Mouse (Mus musculus) frontal cortex, postnatal 25 days (tissue): ENCODE measurements around the gene Aoah.

Source experiments
- DNase-seq, 2 experiments: peaks; one replicate each; pipeline ENCODE4 v3.0.0; 2022; ENCODE audit warnings: low spot score in 2 of 2

Gene Aoah

GRCm38 (mm10) chr13:20793901-20794300, at the start of gene Aoah:
Gene Aoah (plus strand): TSS chr13:20794113.
- DNase-seq = no peak

GRCm38 (mm10) chr13:20754843-20755242, 39.1 kb upstream of the Aoah start:
- DNase-seq = no peak

GRCm38 (mm10) chr13:20783648-20784047, 10.3 kb upstream of the Aoah start:
- no peak for DNase-seq

GRCm38 (mm10) chr13:20784060-20784459, 9.9 kb upstream of the Aoah start:
- DNase-seq = no peak

- DNase-seq = no peak
Measured at GRCm38 (mm10) chr13:20785960-20786359, 8.0 kb upstream of the Aoah start.

- no peak for DNase-seq
Measured at GRCm38 (mm10) chr13:20786825-20787245, 7.1 kb upstream of the Aoah start.

- no peak for DNase-seq
Measured at GRCm38 (mm10) chr13:20787952-20788351, 6.0 kb upstream of the Aoah start.

- DNase-seq = no peak
Measured at GRCm38 (mm10) chr13:20796651-20797050, 2.7 kb downstream of the Aoah start.

- no peak for DNase-seq
Measured at GRCm38 (mm10) chr13:20798536-20798935, 4.6 kb downstream of the Aoah start.

- DNase-seq = no peak
Measured at GRCm38 (mm10) chr13:20799772-20800171, 5.9 kb downstream of the Aoah start.

- no peak for DNase-seq
Measured at GRCm38 (mm10) chr13:20800569-20800968, 6.7 kb downstream of the Aoah start.

GRCm38 (mm10) chr13:20811782-20812406, 18.0 kb downstream of the Aoah start:
- no peak for DNase-seq

- DNase-seq = no peak
Measured at GRCm38 (mm10) chr13:20816385-20816784, 22.5 kb downstream of the Aoah start.

GRCm38 (mm10) chr13:20820712-20821328, 26.9 kb downstream of the Aoah start:
- no peak for DNase-seq

GRCm38 (mm10) chr13:20828728-20829127, 34.8 kb downstream of the Aoah start:
- no peak for DNase-seq

GRCm38 (mm10) chr13:20829181-20829900, 35.4 kb downstream of the Aoah start:
- DNase-seq = no peak

- no peak for DNase-seq
Measured at GRCm38 (mm10) chr13:20855893-20856292, 62.0 kb downstream of the Aoah start.

- DNase-seq = no peak
Measured at GRCm38 (mm10) chr13:20899372-20899771, 105.5 kb downstream of the Aoah start.

- no peak for DNase-seq
Measured at GRCm38 (mm10) chr13:20900396-20900971, 106.6 kb downstream of the Aoah start.

- DNase-seq = no peak
Measured at GRCm38 (mm10) chr13:20900972-20901457, 107.1 kb downstream of the Aoah start.

- no peak for DNase-seq
Measured at GRCm38 (mm10) chr13:20901634-20902135, 107.8 kb downstream of the Aoah start.

GRCm38 (mm10) chr13:20904118-20904517, 110.2 kb downstream of the Aoah start:
- no peak for DNase-seq
